Mouse (Mus musculus): ENCODE results near the gene Gadl1. TPM values are rescaled to one million over a fixed set of nuclear protein-coding genes. Genes with fewer than 3 reads are reported as not detected.

Gadl1 gene
- polyA plus RNA-seq, 1 experiment from 2014 or later = 0.56 TPM

DNA sequence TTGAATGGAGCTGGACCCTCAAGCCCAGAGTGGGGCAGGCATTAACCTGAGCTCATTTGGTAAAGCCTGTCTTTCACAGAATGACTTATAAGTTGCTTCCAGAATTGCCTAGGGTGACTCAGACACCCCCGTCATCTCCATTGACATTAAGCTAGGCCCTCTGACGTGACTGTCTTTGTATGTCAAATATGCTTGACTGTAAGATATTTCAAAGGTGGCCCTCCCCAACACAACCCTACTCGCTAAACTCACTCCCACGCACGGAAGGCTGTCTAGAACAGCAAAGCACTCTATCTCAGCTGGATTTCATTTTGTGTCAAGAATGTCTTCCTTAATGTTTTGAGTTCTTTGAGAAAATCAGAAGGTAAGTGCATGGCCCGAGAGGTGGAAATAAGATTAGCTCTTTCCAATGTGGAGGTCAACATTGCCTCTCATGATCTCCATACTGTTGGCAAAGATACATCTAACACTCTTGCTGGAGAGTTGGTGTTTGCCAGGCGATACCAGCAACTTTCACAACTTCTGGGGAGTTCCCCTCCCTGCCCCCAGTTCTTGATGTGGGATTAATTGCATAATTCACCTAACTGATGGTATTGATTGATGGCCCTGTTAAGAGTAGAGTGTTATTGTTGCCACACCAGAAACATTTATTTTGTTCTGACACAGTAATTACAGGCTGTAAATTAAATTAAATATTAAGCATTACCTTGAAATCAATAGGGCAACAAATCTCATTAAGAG is 182.0 kb downstream of the Gadl1 start:
- Histone ChIP-seq H3K27ac (no peak overlapping the region), H3K9ac (no peak overlapping the region), H3K9me3 (no peaks in the 10 kb centered on the region), H3K36me3 (peaks cover 21% of the 10 kb centered on the region), H3K4me1 (peaks cover 4% of the 10 kb centered on the region), H3K4me2 (replicated peaks) (no peak overlapping the region), H3K4me3 (no peak overlapping the region), H3K27me3 (no peaks in the 10 kb centered on the region)
- 84% methylated on average over 7 of the region's 7 CpGs for WGBS
- no peak for ATAC-seq (ENCODE audit: insufficient number of reproducible peaks, insufficient read depth, low FRiP score, low TSS enrichment)

DNA sequence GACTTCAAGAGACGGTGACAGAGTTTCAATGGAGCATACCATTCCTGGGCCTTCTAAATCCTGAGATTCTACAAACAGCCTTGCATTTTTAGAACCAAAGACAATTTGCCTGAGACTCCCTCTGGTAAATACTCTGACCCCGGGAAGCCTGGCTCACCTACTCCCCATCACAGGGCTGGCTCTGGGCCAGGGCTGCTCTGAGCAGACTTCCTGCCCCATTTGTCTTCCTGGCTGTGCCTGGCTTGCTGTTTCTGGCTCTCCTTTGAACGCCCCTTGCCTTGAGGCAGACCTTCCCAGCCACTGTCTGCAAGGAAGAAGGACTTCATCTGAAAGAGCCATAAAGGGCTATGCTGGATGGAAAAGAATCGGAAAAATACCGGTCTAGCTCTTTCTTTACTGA is 182.7 kb downstream of the Gadl1 start:
- Histone ChIP-seq H3K36me3 (peaks cover 21% of the 10 kb centered on the region), H3K27me3 (no peaks in the 10 kb centered on the region), H3K4me1 (peaks cover 4% of the 10 kb centered on the region), H3K27ac (peak overlapping the region; percentile 70), H3K9ac (no peak overlapping the region), H3K9me3 (no peaks in the 10 kb centered on the region), H3K4me3 (no peak overlapping the region), H3K4me2 (replicated peaks) (no peak overlapping the region)
- 66% methylated on average over 5 of the region's 5 CpGs for WGBS
- ATAC-seq (ENCODE audit: insufficient number of reproducible peaks, insufficient read depth, low FRiP score, low TSS enrichment) = no peak

DNA sequence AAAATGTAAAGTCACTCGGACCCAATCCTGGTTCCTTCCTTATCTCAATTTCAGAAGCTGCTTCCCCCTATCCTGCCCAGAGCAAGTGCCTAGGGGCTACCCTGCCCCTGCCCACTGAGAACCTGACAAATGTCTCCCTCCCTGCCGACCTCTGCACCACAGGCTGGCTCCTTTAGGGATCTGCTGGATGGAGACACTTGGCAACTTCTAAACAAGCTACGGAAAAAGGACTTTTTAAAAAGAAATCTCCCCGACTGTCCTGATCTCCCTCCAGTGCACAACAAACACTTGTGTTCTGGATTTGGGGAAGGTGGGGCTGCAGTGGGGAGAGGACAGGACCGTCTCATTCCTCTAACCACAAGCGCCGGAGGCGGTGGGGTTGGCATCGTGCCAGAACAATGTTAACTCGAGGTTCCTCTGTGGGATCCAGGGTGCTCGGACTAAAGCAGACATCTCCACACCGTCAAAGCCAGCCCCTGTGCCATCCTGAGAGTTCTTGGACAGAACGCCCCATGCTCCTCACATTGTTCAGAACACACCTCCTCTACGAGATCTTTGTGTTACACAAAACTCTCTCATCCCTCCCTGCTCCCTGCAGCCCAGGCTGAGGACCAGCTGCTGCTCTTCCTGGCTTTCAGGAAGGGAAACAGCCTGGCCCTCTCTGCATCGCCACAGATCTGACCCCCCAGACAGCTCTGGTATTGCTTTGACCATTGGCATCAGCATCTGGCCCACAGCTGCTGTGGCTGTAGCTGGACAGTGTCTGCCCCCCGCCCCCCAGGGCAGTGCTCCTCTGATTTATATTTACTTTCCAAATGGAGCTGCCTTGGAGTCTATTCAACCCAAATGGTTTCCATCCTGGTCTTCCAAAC is 189.7 kb downstream of the Gadl1 start:
- H3K27ac ChIP-seq = 0 out of 2 replicates have a peak overlapping the region, but pooled peaks have one; percentile 51
- peak overlapping the region; percentile 36; the same call in 1 of the 2 replicates for H3K9ac ChIP-seq
- H3K9me3 ChIP-seq = no peaks in the 10 kb centered on the region
- H3K4me2 ChIP-seq (replicated peaks) = no peak overlapping the region
- peaks cover 28% of the 10 kb centered on the region for H3K36me3 ChIP-seq
- 35% methylated on average over 16 of the region's 16 CpGs for WGBS
- H3K4me1 ChIP-seq = peaks cover 18% of the 10 kb centered on the region
- ATAC-seq (ENCODE audit: insufficient number of reproducible peaks, insufficient read depth, low FRiP score, low TSS enrichment) = peak; percentile 53; the same call in 1 of the 2 replicates
- H3K4me3 ChIP-seq = no peak overlapping the region
- no peaks in the 10 kb centered on the region for H3K27me3 ChIP-seq

DNA sequence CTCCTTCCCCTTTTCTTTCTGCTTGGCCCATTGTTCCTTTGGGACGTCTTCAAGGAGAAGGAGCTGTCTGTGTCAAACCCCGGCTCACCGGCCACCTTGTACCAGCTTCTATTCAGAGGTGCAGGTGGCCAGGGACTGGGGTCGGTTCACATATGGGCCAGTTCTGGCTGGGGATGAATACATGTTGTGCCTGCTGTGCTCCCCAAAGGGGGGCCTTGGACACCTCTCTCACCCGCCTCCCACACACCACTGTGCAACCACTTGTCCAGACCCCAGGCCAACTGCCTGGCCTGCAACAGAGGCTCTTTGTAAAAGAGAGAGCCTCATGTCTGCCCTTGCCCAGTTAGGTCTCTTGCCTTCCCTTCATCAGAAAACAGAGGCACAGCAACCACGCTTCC is 190.3 kb downstream of the Gadl1 start:
- WGBS = 51% methylated on average over 6 of the region's 6 CpGs
- Histone ChIP-seq H3K4me1 (peaks cover 18% of the 10 kb centered on the region), H3K4me2 (replicated peaks) (no peak overlapping the region), H3K27ac (0 out of 2 replicates have a peak overlapping the region, but pooled peaks have one; percentile 51), H3K9ac (no peak overlapping the region), H3K4me3 (no peak overlapping the region), H3K27me3 (no peaks in the 10 kb centered on the region), H3K36me3 (peaks cover 28% of the 10 kb centered on the region), H3K9me3 (no peaks in the 10 kb centered on the region)
- no peak for ATAC-seq (ENCODE audit: insufficient number of reproducible peaks, insufficient read depth, low FRiP score, low TSS enrichment)

DNA sequence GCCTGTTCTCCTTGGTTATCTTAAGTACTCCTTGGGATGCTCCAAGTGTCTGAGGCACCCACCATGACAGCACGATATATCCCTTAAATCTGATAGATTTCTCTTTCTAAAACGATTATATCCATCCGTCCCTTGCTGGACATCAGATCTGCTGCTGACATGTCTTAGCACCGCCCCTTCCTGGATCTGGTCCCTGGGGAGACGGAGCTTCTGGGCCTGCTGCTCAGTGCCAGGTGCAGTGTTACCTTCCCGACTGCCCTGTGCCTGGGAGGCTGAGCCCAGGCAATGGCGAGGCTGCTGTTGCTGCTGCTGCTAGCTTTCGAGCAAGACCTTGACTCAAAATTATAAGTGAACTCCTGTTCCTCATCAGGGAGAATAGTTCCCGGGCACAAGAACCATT is 190.8 kb downstream of the Gadl1 start:
- H3K9me3 ChIP-seq = no peaks in the 10 kb centered on the region
- no peak overlapping the region for H3K4me3 ChIP-seq
- H3K4me1 ChIP-seq = peaks cover 18% of the 10 kb centered on the region
- ATAC-seq (ENCODE audit: insufficient number of reproducible peaks, insufficient read depth, low FRiP score, low TSS enrichment) = no peak
- H3K27ac ChIP-seq = no peak overlapping the region
- H3K9ac ChIP-seq = no peak overlapping the region
- no peaks in the 10 kb centered on the region for H3K27me3 ChIP-seq
- peaks cover 28% of the 10 kb centered on the region for H3K36me3 ChIP-seq
- H3K4me2 ChIP-seq (replicated peaks) = no peak overlapping the region
- 65% methylated on average over 9 of the region's 9 CpGs for WGBS

DNA sequence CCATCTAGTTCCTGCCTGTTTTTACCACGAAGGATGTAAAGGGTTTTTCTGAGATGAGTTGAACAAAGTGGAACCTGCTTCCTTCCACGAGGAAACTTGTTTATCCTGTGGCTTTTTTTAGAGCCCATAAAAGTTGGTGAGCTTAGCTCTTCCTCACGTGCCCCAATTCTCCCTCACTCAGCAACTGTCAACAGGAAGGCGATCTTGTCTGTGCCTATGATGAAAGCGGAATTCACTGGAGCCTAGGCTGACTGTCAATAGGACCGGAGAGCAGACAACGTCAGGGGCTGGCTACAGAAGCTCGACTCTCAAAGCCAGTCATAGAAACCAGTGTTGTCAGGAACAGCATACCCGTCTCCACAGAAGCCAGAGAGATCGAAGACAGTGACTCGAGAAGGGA is 192.6 kb downstream of the Gadl1 start:
- ATAC-seq (ENCODE audit: insufficient number of reproducible peaks, insufficient read depth, low FRiP score, low TSS enrichment) = no peak
- no peak overlapping the region for H3K9ac ChIP-seq
- H3K4me3 ChIP-seq = no peak overlapping the region
- peaks cover 35% of the 10 kb centered on the region for H3K36me3 ChIP-seq
- no peak overlapping the region for H3K4me2 ChIP-seq (replicated peaks)
- H3K4me1 ChIP-seq = peaks cover 18% of the 10 kb centered on the region
- H3K27ac ChIP-seq = no peak overlapping the region
- WGBS = 80% methylated on average over 11 of the region's 11 CpGs
- H3K27me3 ChIP-seq = no peaks in the 10 kb centered on the region
- H3K9me3 ChIP-seq = no peaks in the 10 kb centered on the region

DNA sequence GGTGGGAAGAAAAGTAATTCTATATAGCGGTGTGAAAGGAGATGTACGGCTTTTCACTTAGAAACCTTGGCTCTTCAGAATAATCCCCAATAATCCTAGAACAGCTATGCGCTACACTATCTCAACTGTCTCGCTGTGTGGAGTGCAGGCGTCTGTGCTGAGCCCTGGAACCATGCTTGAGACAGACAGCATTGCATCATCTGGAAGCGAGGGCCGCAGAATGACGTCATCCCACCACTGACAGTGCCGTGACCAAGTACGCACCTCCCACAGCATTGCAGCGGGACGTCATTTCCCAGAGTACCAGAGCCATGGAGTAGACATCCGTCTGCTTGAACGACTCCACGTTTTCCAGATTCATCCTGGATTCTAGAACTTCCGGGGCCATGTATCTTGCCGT is 195.5 kb downstream of the Gadl1 start:
- 90% methylated on average over 17 of the region's 17 CpGs for WGBS
- H3K27ac ChIP-seq = no peak overlapping the region
- no peaks in the 10 kb centered on the region for H3K9me3 ChIP-seq
- peaks cover 53% of the 10 kb centered on the region for H3K36me3 ChIP-seq
- no peak overlapping the region for H3K4me3 ChIP-seq
- no peaks in the 10 kb centered on the region for H3K27me3 ChIP-seq
- no peak overlapping the region for H3K9ac ChIP-seq
- H3K4me1 ChIP-seq = peaks cover 12% of the 10 kb centered on the region
- H3K4me2 ChIP-seq (replicated peaks) = no peak overlapping the region
- ATAC-seq (ENCODE audit: insufficient number of reproducible peaks, insufficient read depth, low FRiP score, low TSS enrichment) = no peak

DNA sequence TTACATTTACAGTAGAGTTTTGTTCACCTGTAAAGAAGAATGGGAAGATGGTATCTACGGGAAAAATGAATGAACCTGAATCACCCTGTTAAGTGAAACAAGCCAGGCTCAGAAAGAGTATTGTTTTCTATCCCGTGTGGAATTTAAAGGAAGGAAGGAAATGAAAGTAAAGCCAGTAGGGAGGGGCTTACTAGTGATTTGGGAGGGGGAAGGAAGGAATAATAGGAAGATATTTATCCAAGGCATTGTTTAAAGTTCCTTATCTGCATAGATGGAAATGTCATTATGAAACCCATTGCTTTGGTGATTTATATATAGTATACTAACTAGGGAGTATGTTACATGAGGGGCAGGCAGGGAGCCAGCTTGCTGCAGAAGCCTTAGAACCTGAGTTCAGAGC is 199.5 kb downstream of the Gadl1 start:
- Histone ChIP-seq H3K4me1 (peaks cover 11% of the 10 kb centered on the region; the same call in 1 of the 2 replicates), H3K4me3 (no peak overlapping the region), H3K9me3 (no peaks in the 10 kb centered on the region), H3K4me2 (replicated peaks) (no peak overlapping the region), H3K36me3 (peaks cover 40% of the 10 kb centered on the region), H3K27ac (no peak overlapping the region), H3K9ac (no peak overlapping the region), H3K27me3 (no peaks in the 10 kb centered on the region)
- WGBS = 74% methylated on average over 2 of the region's 2 CpGs
- ATAC-seq (ENCODE audit: insufficient number of reproducible peaks, insufficient read depth, low FRiP score, low TSS enrichment) = no peak

DNA sequence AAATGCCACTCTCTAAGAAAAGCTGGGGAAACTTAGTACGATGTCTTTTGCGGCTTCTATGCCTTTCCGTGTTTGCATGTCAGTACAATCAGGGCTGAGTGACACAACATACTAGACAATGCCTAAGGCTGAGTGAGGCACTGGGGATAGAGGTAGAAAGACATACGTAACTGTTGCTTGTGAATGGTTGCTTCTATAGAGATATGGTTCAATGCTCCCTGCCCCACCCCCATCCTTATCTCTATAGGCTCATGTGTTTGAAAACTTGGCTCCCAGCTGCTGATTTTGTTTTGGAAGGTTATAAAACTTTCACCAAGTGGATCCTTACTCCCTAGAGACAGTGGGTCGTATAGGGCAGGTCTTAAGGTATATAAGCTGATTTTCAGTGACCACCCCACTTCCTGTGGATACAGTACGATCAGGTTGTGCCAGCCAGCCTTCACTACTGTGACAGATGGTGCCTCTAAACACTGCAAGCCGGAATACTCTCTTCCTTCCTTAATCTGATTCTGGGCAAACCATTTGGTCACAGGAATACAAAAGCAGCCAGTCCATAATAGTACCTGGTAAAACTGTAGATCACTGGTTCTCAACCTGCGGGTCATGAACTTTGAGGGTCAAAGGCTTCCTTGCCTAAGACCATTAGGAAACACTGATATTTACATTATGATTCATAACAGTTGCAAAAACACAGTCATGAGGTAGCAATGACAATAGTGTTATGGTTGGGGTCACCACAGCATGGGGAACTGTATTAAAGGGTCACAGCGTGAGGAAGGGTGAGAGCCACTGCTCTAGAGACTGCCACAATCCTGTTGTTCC is 202.1 kb downstream of the Gadl1 start:
- peaks cover 35% of the 10 kb centered on the region for H3K36me3 ChIP-seq
- no peak overlapping the region for H3K4me2 ChIP-seq (replicated peaks)
- WGBS = 89% methylated on average over 9 of the region's 9 CpGs

DNA sequence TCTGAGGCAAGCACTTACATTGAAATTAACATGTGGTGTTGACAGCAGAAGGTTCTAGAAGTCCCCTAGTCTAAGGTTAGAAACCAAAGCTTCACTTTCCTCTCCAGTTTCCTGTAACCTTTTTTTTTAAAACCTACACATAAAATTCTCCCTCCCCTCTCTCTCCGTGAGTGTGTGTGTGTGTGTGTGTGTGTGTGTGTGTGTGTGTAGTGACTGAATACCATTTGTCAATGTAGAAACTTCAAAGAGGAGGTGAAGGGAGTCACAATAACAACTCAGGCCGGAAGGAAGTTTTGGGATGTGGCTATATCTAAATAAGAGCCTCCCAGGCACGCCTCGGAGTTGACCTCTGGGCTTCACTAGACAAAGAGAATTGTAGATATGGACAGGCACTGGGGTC is 205.1 kb downstream of the Gadl1 start:
- WGBS = 31% methylated on average over 4 of the region's 4 CpGs
- Histone ChIP-seq H3K27me3 (no peaks in the 10 kb centered on the region), H3K4me2 (replicated peaks) (no peak overlapping the region), H3K36me3 (peaks cover 14% of the 10 kb centered on the region), H3K4me3 (no peak overlapping the region), H3K4me1 (peaks cover 14% of the 10 kb centered on the region), H3K27ac (no peak overlapping the region), H3K9ac (no peak overlapping the region), H3K9me3 (no peaks in the 10 kb centered on the region)
- ATAC-seq (ENCODE audit: insufficient number of reproducible peaks, insufficient read depth, low FRiP score, low TSS enrichment) = no peak

More for the DNA sequence above, 202.1 kb downstream of the Gadl1 start:
- Histone ChIP-seq H3K9me3 (no peaks in the 10 kb centered on the region), H3K4me1 (peaks cover 18% of the 10 kb centered on the region), H3K27ac (no peak overlapping the region), H3K27me3 (no peaks in the 10 kb centered on the region), H3K9ac (no peak overlapping the region), H3K4me3 (no peak overlapping the region)
- no peak for ATAC-seq (ENCODE audit: insufficient number of reproducible peaks, insufficient read depth, low FRiP score, low TSS enrichment)

DNA sequence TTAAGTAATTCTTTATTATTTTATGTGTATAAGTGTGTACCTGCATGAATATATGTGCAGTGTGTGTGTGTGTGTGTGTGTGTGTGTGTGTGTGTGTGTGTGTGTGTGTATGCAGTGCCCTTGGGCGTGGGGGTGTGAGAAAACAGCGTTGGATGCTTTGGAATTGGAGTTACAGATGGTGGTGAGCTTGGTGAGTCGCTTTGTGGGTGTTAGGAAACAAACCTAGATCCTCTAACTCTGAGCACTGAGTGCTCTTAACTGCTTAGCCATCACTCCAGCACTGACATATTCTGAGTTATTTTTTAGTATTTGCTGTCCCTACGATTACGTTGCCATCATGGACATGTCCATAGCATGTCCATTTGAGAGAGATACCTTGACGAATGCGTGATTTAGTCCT is 206.6 kb downstream of the Gadl1 start:
- Histone ChIP-seq H3K4me1 (peaks cover 14% of the 10 kb centered on the region), H3K4me3 (no peak overlapping the region), H3K27me3 (no peaks in the 10 kb centered on the region), H3K4me2 (replicated peaks) (no peak overlapping the region), H3K9ac (no peak overlapping the region), H3K9me3 (no peaks in the 10 kb centered on the region), H3K36me3 (peaks cover 8% of the 10 kb centered on the region; the same call in 1 of the 2 replicates), H3K27ac (peak overlapping the region; percentile 65; the same call in 1 of the 2 replicates)
- 85% methylated on average over 7 of the region's 7 CpGs for WGBS
- ATAC-seq (ENCODE audit: insufficient number of reproducible peaks, insufficient read depth, low FRiP score, low TSS enrichment) = no peak
